Mouse (Mus musculus) olfactory bulb, adult 2 months (tissue): ENCODE data around the gene Pgm2l1.

ENCODE experiments used
- CTCF ChIP-seq: fragments of 200-500 bp; IDR thresholded peaks from 2 replicates; pipeline ENCODE4 v1.5.1; 2012; ENCODE audit warnings: low read depth, mild to moderate bottlenecking, low read length, moderate library complexity; ENCODE audit not compliant: insufficient read depth
- POLR2A ChIP-seq: fragments of 200-500 bp; IDR thresholded peaks from 2 replicates; pipeline ENCODE4 v1.6.1; 2012; ENCODE audit warnings: mild to moderate bottlenecking, low read depth, low read length, moderate library complexity; ENCODE audit not compliant: insufficient read depth

DNA sequence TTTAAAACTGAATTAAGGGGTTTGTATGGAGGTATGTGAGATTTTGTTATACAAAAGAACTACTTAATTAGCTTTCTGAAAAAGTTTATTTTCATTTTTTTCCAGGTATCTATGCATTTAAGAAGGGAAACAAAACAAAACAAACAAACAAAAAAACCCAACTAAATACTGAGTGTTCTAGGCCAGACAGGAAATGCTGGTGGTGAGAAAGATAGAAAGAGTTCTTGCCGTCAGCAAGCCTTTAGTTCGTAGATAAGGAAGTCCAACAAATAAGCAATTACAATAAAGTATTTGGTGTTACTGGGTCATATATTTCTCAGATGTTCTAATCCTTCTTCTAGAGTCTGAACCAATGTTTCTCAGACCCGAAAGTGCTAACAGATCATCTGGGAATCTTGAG is 1.8 kb downstream of the Pgm2l1 start:
- no peak for TF ChIP-seq POLR2A
- no peak for TF ChIP-seq CTCF
